Mouse (Mus musculus) myocyte (in vitro differentiated cells): ENCODE results near the gene Pla2g7.

Experiments used
- E2F4 ChIP-seq: IDR thresholded peaks from one replicate; pipeline ENCODE4 v1.6.1; 2011; ENCODE audit warnings: mild to moderate bottlenecking, control low read depth, moderate library complexity; ENCODE audit not compliant: insufficient read depth
- MAX ChIP-seq: IDR thresholded peaks from one replicate; pipeline ENCODE4 v1.6.1; 2011; ENCODE audit warnings: low read depth, mild to moderate bottlenecking, control low read depth
- MYOD1 ChIP-seq, 3 experiments: IDR thresholded peaks; one replicate each; pipeline ENCODE4 v1.6.1; 2011; ENCODE audit warnings: control low read depth in 2 of 3, low read depth in 2 of 3, mild to moderate bottlenecking in 2 of 3, moderate library complexity in 1 of 3; ENCODE audit not compliant: insufficient read length in 2 of 3, control insufficient read depth in 1 of 3
- MYOG ChIP-seq, 3 experiments: IDR thresholded peaks; one replicate each; pipeline ENCODE4 v1.6.1; 2011; ENCODE audit warnings: control low read depth in 2 of 3, low read depth in 2 of 3, mild to moderate bottlenecking in 2 of 3; ENCODE audit not compliant: insufficient read length in 2 of 3, control insufficient read depth in 1 of 3, insufficient read depth in 1 of 3
- POLR2A ChIP-seq: IDR thresholded peaks from one replicate; pipeline ENCODE4 v1.6.1; 2011; ENCODE audit warnings: low read depth, mild to moderate bottlenecking, control low read depth, moderate library complexity; ENCODE audit not compliant: insufficient read length
- POLR2AphosphoS2 ChIP-seq: IDR thresholded peaks from one replicate; pipeline ENCODE4 v1.6.1; 2011; ENCODE audit warnings: low read depth, control low read depth; ENCODE audit not compliant: insufficient read length
- TCF12 ChIP-seq: IDR thresholded peaks from one replicate; pipeline ENCODE4 v1.6.1; 2011; ENCODE audit warnings: mild to moderate bottlenecking, control low read depth; ENCODE audit not compliant: poor library complexity, insufficient read depth, severe bottlenecking
- TCF3 ChIP-seq: IDR thresholded peaks from one replicate; pipeline ENCODE4 v1.6.1; 2011; ENCODE audit warnings: low read depth, control low read depth; ENCODE audit not compliant: insufficient read length
- USF1 ChIP-seq: IDR thresholded peaks from one replicate; pipeline ENCODE4 v1.6.1; 2011; ENCODE audit warnings: low read depth, mild to moderate bottlenecking, control low read depth, moderate library complexity

DNA sequence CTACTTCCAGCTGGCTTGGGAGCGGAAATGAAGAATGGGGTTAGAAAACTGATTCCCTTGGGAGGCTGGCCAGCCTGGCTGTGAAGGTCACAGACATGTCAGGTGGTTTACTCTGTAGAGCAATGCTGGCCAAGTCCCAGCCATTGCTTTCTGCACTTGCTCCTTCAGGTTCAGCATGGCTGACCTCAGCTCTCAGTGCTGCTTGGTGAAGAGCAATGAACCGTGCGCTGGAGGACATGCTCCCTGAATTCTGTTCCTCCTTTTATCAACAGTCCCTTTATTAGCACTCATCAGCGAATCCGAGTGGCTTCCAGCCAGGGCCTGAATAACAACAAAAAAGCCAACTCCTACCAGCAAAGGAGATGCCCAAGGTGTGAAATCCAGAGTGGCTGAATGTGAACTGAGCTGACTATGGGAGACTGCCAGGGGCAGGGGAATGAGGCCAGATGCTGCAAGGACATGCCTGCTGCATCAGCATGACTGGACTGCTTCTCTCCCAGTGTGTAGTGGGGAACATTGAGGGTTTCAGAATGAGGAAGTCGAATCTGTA, 10.3 kb upstream of the Pla2g7 start:
- TF ChIP-seq POLR2A (no peak), TCF12 (no peak), E2F4 (no peak), USF1 (no peak), MAX (no peak), MYOG (IDR thresholded peaks at IDR 0.05; ENCODE audit: control insufficient read depth in 1 of 3, insufficient read depth in 1 of 3, insufficient read length in 2 of 3, low read depth in 2 of 3) (no peak), TCF3 (no peak), POLR2AphosphoS2 (no peak), MYOD1 (IDR thresholded peaks at IDR 0.05; ENCODE audit: control insufficient read depth in 1 of 3, insufficient read length in 2 of 3, low read depth in 2 of 3) (no peak)
